Mouse (Mus musculus): ENCODE data around the gene Tmcc1.

DNA sequence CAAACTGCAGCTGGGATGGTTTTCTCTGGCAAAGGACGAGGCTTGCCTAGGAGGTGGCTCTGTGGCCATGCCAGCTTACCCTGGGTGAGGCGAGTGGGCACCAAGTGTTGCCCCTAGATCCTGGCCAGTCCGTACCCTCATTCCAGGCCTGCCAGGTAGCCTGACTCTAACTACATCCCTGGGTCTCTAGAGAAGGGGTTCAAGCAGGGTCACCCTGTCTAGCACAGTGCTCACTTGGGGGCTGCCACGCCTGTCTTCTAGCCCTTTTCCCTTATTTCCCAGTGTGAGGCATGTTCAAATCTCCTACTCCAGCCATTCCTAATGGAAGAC, 187.4 kb downstream of the Tmcc1 start:
- TF ChIP-seq POLR2A (IDR thresholded peaks at IDR 0.05; ENCODE audit: control insufficient read depth, low read depth, low read length) (no peak), CTCF (IDR thresholded peaks at IDR 0.05; ENCODE audit: control insufficient read depth, insufficient read depth, insufficient replicate concordance, low read depth, low read length) (no peak)

Data from testis, adult 2 months (tissue).